Mouse (Mus musculus) myocyte (in vitro differentiated cells): ENCODE measurements around the gene Tex33. TPM values are rescaled to one million over a fixed set of nuclear protein-coding genes. Genes with fewer than 3 reads are reported as not detected.
"Not testable (repeated sequence)": the region's sequence is repeated elsewhere in the genome, so short reads cannot be mapped to it uniquely, and the experiment has no call there.

ENCODE experiments used
- H3K27me3 ChIP-seq: one replicate; pipeline ENCODE4 v1.6.1; 2011; ENCODE audit not compliant: control insufficient read depth, insufficient read depth, insufficient read length
- H3K36me3 ChIP-seq: one replicate; pipeline ENCODE4 v1.6.1; 2011; ENCODE audit not compliant: control insufficient read depth, insufficient read depth
- H3K4me2 ChIP-seq: one replicate; pipeline ENCODE4 v1.6.1; 2011; ENCODE audit warnings: low read depth, control low read depth
- H3K4me3 ChIP-seq: one replicate; pipeline ENCODE4 v1.5.1; 2011; ENCODE audit warnings: mild to moderate bottlenecking, control low read depth, moderate library complexity
- H3K79me2 ChIP-seq: one replicate; pipeline ENCODE4 v1.6.1; 2011; ENCODE audit not compliant: control insufficient read depth, insufficient read depth
- H3ac ChIP-seq: one replicate; pipeline ENCODE4 v1.6.1; 2011; ENCODE audit not compliant: control insufficient read depth, insufficient read length
- CEBPB ChIP-seq: IDR thresholded peaks from 2 replicates; pipeline ENCODE4 v1.6.1; 2011; ENCODE audit warnings: mild to moderate bottlenecking, moderate library complexity; ENCODE audit not compliant: poor library complexity, insufficient read depth, severe bottlenecking
- E2F4 ChIP-seq: IDR thresholded peaks from one replicate; pipeline ENCODE4 v1.6.1; 2011; ENCODE audit warnings: mild to moderate bottlenecking, control low read depth, moderate library complexity; ENCODE audit not compliant: insufficient read depth
- MAX ChIP-seq: IDR thresholded peaks from one replicate; pipeline ENCODE4 v1.6.1; 2011; ENCODE audit warnings: low read depth, mild to moderate bottlenecking, control low read depth
- MYOD1 ChIP-seq, 3 experiments: IDR thresholded peaks; one replicate each; pipeline ENCODE4 v1.6.1; 2011; ENCODE audit warnings: control low read depth in 2 of 3, low read depth in 2 of 3, mild to moderate bottlenecking in 2 of 3, moderate library complexity in 1 of 3; ENCODE audit not compliant: insufficient read length in 2 of 3, control insufficient read depth in 1 of 3
- MYOG ChIP-seq, 3 experiments: IDR thresholded peaks; one replicate each; pipeline ENCODE4 v1.6.1; 2011; ENCODE audit warnings: control low read depth in 2 of 3, low read depth in 2 of 3, mild to moderate bottlenecking in 2 of 3; ENCODE audit not compliant: insufficient read length in 2 of 3, control insufficient read depth in 1 of 3, insufficient read depth in 1 of 3
- POLR2A ChIP-seq: IDR thresholded peaks from one replicate; pipeline ENCODE4 v1.6.1; 2011; ENCODE audit warnings: low read depth, mild to moderate bottlenecking, control low read depth, moderate library complexity; ENCODE audit not compliant: insufficient read length
- POLR2AphosphoS2 ChIP-seq: IDR thresholded peaks from one replicate; pipeline ENCODE4 v1.6.1; 2011; ENCODE audit warnings: low read depth, control low read depth; ENCODE audit not compliant: insufficient read length
- REST ChIP-seq: IDR thresholded peaks from one replicate; pipeline ENCODE4 v1.6.1; 2011; ENCODE audit warnings: mild to moderate bottlenecking, control low read depth, moderate library complexity; ENCODE audit not compliant: insufficient read depth, insufficient read length
- SRF ChIP-seq: IDR thresholded peaks from one replicate; pipeline ENCODE4 v1.6.1; 2011; ENCODE audit warnings: low read depth; ENCODE audit not compliant: control insufficient read depth, insufficient read length
- TCF12 ChIP-seq: IDR thresholded peaks from one replicate; pipeline ENCODE4 v1.6.1; 2011; ENCODE audit warnings: mild to moderate bottlenecking, control low read depth; ENCODE audit not compliant: poor library complexity, insufficient read depth, severe bottlenecking
- TCF3 ChIP-seq: IDR thresholded peaks from one replicate; pipeline ENCODE4 v1.6.1; 2011; ENCODE audit warnings: low read depth, control low read depth; ENCODE audit not compliant: insufficient read length
- USF1 ChIP-seq: IDR thresholded peaks from one replicate; pipeline ENCODE4 v1.6.1; 2011; ENCODE audit warnings: low read depth, mild to moderate bottlenecking, control low read depth, moderate library complexity
- polyA plus RNA-seq: library from polyadenylated mRNA; unstranded; fragments of >200 nt; fragmentation: generic; extraction: Trizol; gene quantifications from one replicate; pipeline ENCODE4 v1.2.1, GENCODE M21; 2012; ENCODE audit warnings: missing spikeins

Tex33 gene
- polyA plus RNA-seq, 1 experiment, result not detected

GRCm38 (mm10) chr15:78354958-78355357, 40.8 kb downstream of the Tex33 start:
- H3K27me3 ChIP-seq, result peaks cover 53% of the 10 kb centered on the region

DNA sequence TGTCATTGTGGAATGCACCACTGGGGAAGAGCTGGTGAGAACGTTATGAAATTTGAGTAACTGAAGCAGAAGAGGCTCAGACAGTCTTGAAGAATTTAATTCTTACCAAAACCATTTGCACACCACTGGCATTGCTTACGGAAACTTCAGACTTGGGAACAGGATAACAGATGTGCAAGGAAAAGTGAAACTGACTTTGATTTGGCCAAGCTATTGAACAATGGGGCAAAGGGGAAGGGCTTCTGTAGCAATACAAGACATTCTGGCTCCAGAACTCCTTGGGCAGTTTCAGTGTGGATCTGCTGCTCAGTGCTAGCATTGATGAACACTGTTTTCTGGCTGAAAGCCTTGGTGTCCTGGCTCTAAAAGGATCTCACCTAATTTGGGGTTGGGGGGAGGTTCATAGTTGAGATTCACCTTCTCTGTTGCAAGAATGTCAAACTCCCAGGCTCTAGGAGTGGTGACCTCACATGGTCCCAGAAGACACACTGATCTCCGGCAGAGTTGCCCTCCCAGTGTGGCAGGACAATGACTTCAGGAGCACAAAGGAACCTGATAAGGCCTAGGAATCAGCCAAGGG, 44.0 kb downstream of the Tex33 start:
- no peaks in the 10 kb centered on the region for H3K79me2 ChIP-seq
- no peak overlapping the region for H3ac ChIP-seq
- no peaks in the 10 kb centered on the region for H3K36me3 ChIP-seq
- no peak for TF ChIP-seq CEBPB
- TF ChIP-seq TCF3, result no peak
- no peak for TF ChIP-seq POLR2AphosphoS2
- TF ChIP-seq MAX, result no peak
- no peak overlapping the region for H3K4me3 ChIP-seq
- no peak overlapping the region for H3K4me2 ChIP-seq
- H3K27me3 ChIP-seq, result peaks cover 33% of the 10 kb centered on the region

More at GRCm38 (mm10) chr15:78354958-78355357, 40.8 kb downstream of the Tex33 start:
- Histone ChIP-seq H3K79me2 (no peaks in the 10 kb centered on the region), H3K36me3 (no peaks in the 10 kb centered on the region), H3ac (no peak overlapping the region), H3K4me3 (no peak overlapping the region), H3K4me2 (no peak overlapping the region)
- no peak for TF ChIP-seq TCF3
- no peak for TF ChIP-seq CEBPB
- no peak for TF ChIP-seq MAX

DNA sequence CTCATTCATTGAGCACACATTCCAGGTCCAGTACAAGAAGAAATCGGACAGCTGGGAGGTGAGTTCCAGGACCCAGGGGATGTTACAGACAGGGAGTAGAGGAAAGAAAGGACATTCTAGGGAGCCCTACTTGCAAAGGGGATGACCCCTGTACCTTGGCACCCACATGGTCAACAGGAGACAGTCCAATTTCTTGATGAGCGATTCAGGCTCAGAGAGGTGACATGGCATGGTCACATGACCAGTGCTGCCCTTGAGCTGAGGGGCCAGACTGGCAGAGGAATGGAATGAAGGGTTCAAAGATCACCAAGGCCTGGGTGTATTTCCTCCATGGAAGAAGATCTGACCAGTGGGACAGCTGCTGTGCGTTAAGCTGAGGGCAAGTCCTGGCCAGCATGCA, 51.1 kb downstream of the Tex33 start:
- no peak overlapping the region for H3K4me2 ChIP-seq
- H3K27me3 ChIP-seq, result peaks cover 16% of the 10 kb centered on the region
- H3K4me3 ChIP-seq, result no peak overlapping the region
- no peaks in the 10 kb centered on the region for H3K79me2 ChIP-seq
- TF ChIP-seq POLR2AphosphoS2, result no peak
- no peak for TF ChIP-seq TCF3
- no peak for TF ChIP-seq MYOG (IDR thresholded peaks at IDR 0.05; ENCODE audit: control insufficient read depth in 1 of 3, insufficient read depth in 1 of 3, insufficient read length in 2 of 3, low read depth in 2 of 3)
- H3K36me3 ChIP-seq, result no peaks in the 10 kb centered on the region
- no peak overlapping the region for H3ac ChIP-seq

GRCm38 (mm10) chr15:78343683-78344082, 52.0 kb downstream of the Tex33 start:
- Histone ChIP-seq H3K79me2 (no peaks in the 10 kb centered on the region), H3K27me3 (peaks cover 16% of the 10 kb centered on the region), H3K36me3 (no peaks in the 10 kb centered on the region), H3ac (no peak overlapping the region), H3K4me2 (no peak overlapping the region), H3K4me3 (no peak overlapping the region)
- TF ChIP-seq E2F4 (no peak), CEBPB (no peak), TCF3 (no peak), POLR2AphosphoS2 (no peak), TCF12 (no peak), MYOD1 (IDR thresholded peaks at IDR 0.05; ENCODE audit: control insufficient read depth in 1 of 3, insufficient read length in 2 of 3, low read depth in 2 of 3) (no peak), USF1 (no peak), REST (no peak), SRF (no peak)

DNA sequence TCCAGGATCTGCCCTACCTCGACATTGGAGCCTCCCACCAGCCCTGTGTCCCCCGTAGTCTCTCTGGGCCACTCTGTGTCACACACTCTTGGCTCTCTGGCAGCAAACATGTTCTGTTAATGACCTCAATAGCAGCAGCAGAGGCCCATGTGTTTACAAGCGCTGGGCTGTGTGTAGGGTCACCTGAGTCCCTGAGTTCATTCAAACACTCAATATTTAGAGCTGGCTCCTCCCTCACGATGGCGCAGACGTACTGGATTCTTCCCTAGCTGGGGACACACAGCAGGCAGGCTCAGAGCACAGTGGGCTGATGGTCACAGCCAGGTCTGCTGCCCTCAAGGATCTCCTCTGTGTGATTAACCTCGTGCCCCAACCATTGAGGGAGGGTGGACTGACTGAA, 54.8 kb downstream of the Tex33 start:
- H3K27me3 ChIP-seq, H3K36me3 ChIP-seq, H3K79me2 ChIP-seq, H3ac ChIP-seq, H3K4me2 ChIP-seq, H3K4me3 ChIP-seq: not testable (repeated sequence)

DNA sequence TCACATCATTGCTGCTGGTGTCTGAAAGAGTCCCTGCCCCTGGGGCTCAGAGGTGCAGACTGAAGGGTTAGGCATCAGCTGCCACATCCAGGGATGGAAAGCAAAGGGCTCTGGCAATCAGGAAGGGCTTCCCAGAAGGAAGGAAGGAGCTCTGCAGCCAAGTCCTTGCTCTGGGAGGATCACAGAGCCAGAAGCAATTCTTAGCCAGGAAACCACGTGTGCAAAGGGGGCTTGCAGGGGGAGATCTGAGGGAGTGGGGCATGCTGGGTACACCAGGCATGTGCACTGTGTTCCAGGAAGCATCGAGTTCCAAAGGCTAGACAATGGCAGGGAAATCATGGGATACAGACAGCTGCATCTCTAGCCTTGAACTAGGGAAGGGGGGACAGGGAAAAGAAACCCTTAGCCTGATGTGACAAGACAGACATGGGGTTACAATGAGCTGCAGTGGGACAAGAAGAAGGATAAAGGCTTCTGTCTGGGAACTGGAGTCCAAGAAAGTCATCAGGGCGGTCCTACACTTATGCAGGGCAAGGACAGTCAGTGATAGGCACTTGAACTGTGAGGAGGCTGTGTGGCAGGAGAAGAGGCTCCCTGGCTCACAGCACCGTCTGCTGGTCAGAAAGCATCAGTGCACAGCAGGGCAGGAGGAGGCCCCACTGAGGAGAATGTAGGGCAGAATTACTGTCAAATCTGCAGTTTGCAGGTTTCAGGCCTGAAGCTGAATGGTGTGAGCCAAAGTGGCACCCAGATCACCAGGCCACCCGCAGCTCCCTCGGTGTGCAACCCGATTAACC, 55.9 kb downstream of the Tex33 start:
- not testable (repeated sequence) for H3ac ChIP-seq, H3K27me3 ChIP-seq, H3K4me2 ChIP-seq, H3K36me3 ChIP-seq, H3K4me3 ChIP-seq, H3K79me2 ChIP-seq

DNA sequence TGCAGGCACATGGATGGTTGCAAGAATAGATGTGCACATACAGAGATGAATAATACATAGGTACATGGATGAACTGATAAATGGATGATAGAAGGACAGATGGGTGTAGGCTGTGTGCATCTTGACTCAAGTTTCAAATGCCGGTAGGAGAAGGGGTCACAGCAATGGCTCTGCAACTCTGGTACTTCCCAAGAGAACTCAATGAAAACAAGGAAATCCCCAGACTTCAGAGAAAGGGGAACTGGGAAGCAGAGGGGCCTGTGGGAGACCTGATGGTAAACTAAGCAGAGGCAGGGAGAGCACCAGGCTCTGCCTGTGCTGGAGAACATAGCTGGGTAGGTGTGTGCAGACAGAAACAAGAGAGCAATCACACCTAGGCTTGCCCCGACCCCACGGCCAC, 61.3 kb downstream of the Tex33 start:
- H3K4me2 ChIP-seq, result no peak overlapping the region
- H3K27me3 ChIP-seq, result no peaks in the 10 kb centered on the region
- H3ac ChIP-seq, result no peak overlapping the region
- no peak overlapping the region for H3K4me3 ChIP-seq
- no peaks in the 10 kb centered on the region for H3K79me2 ChIP-seq
- TF ChIP-seq TCF12, result no peak
- TF ChIP-seq MYOD1 (IDR thresholded peaks at IDR 0.05; ENCODE audit: control insufficient read depth in 1 of 3, insufficient read length in 2 of 3, low read depth in 2 of 3), result no peak
- TF ChIP-seq POLR2A, result no peak
- no peak for TF ChIP-seq USF1
- no peak for TF ChIP-seq MYOG (IDR thresholded peaks at IDR 0.05; ENCODE audit: control insufficient read depth in 1 of 3, insufficient read depth in 1 of 3, insufficient read length in 2 of 3, low read depth in 2 of 3)
- H3K36me3 ChIP-seq, result no peaks in the 10 kb centered on the region
